Mouse (Mus musculus) right cerebral cortex, adult 18-20 months (tissue): ENCODE data around the gene Slc17a3.

Experiments used
- DNase-seq: peaks from one replicate; pipeline ENCODE4 v3.0.0; 2022; ENCODE audit warnings: mixed read lengths

The Slc17a3 gene

DNA sequence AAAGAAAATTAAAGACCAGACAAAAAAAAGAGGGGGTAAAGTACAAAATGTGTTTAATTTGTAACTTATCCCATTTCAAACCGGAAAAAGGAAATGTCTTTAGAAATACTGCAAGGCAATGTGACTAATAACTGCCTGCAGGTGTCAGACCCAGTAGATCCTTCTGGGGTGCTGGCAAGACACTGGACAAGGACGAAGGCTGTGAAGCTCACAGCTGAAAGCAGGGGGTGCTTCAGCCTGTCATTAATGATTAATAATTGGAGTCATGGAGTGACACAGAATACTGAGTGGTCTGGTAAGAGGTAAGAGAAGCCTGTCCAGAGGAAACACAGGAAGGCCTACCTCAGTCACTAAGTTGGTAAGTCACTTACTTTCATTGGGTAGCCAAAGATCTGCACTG, at the start of gene Slc17a3:
Gene Slc17a3 (plus strand): TSS at position 127 of the 400 bp plus-strand sequence.
- DNase-seq: no peak

DNA sequence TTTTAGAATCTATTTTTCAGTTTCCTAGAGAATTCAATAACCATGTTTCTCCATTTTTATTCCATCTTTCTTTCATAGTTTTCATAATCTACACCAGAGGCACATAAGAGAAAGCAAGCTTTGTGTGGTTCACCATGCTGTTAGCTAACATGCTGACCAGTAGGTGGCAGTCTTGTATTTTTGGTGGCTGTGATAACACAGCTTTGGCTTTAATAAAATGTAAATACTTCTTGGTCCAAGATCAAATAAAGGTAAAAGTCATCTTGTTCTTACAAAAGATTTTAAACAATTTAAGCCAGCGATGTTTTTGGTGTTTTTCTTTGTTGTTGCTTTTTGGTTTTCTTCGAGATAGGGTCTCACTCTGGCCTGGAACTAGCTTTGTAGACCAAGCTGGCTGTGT, 46.7 kb upstream of the Slc17a3 start:
- DNase-seq: peak; percentile 41

DNA sequence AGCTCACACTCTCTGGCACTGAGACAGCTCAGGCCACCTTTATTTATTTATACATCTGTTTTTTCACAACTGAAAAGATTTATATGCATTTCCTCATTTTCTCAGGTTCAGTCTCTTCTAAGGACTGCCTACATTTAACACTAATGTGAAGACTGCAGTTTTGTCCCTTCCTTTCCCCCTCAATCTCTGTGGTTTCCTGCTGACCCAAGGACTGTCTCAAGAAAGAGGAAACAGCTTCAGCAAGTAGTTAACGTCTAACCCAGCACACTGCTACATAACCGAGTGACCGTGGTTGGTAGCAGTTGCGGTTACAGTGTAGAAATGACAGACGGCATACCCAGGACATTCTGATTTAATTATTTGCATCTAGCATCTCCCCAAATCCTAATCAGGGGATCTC, 39.8 kb upstream of the Slc17a3 start:
- DNase-seq: no peak

DNA sequence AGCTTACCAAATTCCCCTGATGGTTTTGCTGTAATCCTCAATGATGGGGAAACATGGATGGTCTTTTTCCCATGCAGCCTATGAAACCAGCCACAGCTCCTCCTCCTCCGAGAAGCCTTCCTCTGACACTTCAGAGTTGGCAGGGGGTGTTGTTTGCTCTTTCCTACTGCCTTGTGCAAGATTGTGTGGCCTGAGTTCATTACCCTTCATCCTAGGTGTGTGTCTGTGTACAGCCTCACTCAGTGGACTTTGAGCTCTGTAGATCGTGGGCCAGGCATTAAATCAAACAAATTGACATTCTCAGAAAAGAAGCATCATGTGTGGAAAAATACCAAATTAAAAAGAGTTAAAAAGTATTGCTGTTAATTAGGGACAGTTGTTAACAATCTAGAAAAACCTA, 34.7 kb upstream of the Slc17a3 start:
- DNase-seq: no peak

DNA sequence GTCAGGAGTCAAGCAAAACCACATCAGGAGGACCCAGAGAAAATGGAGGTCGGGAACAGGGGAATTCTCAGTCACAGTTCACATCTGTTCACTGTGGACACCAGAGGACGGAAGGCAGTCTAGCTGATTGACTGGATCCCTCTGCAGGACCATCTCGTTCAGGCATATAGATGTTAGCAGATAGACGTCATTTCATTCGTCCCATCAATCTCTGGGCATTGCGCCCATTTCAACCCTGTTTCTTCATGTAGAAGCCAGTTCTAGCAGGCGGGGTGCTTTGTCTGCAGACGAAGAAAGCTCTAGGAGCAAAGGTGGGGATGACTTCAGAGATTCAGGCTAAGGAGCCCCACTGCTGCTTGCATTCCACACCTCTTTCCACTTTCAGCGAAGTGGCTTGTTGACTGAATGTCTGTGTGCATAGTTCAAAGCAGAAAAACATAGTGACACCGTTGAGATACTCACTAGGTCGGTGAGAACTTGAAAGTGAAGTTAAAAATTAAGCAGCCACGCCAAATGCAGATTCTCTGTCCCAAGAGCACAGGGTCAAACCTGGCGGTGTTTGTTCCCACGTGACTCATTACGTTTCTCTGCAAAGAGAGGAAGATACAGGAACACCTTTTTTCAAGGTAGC, 32.7 kb upstream of the Slc17a3 start, which contains the start of gene Slc17a2:
Gene Slc17a2 (plus strand): TSS at position 572 of the 631 bp plus-strand sequence.
- DNase-seq: no peak

DNA sequence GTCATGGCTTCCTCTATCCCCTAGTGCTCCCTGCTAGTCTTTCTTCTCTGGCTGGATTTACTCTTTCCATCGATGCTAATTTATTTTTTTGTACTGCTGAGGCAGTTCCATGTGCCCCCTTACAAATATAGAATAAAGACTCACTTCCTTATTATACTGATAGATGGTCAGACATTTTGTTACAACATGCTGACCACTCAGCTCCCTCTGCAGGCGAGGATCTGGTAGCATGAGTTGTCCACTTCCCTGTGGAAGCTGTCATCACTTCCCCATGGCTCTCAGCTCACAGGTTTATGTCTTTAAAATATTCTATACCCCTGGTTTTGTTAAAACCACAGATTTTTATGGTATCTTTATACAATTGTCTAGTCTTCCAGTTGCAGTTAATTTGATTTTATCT, 23.1 kb upstream of the Slc17a3 start:
- DNase-seq: no peak

DNA sequence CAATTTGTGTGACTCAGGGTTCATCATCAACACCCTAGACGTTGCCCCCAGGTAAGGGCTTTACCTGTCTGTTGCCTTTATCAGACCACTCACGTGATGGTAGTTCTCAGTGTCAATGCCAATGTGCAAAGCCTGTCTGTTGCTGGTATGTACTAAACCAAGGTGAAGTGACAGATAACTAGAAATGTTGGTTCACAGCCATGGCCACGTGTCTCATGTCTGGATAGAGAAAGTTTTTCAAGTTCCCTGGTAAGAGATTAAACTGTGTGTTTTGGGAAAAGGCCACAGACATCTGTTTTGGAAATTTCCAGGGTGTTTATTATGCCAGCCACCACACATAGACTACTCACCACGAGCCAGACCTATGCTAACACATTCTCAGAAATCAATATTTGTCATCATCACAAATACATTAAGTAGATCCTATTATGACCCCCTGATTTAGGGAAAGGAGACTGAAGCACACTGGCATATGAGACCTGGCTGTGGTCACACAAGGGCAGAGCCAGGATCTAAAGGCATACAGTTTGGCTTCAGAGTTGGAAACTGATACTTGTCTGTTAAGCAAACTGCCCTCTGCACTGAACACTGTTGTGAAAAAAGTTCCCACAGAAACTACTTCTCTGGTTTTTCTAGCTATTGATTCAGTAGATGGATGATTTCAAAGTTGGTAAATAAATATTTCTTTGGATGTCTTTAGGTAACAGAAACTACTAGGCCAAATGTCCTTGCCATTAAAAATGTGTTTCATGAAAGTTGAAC, 18.9 kb upstream of the Slc17a3 start:
- DNase-seq: no peak

DNA sequence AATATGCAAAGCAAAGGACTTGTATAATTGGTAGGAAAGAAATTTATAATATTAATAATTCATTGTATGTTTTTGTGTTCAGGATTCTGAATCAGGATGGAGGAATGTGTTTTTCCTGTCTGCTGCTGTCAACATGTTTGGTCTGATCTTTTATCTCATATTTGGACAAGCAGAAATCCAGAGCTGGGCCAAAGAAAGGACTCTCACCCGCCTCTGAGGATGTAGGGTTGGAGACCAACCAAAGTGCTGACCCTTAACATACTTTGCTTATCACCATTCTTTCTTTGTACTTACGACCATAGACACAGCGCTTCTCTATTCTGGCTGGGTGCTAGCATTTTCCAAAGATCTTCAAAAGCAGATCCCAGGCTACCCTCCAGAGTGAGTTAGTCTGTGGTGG, 17.0 kb upstream of the Slc17a3 start:
- no peak for DNase-seq

DNA sequence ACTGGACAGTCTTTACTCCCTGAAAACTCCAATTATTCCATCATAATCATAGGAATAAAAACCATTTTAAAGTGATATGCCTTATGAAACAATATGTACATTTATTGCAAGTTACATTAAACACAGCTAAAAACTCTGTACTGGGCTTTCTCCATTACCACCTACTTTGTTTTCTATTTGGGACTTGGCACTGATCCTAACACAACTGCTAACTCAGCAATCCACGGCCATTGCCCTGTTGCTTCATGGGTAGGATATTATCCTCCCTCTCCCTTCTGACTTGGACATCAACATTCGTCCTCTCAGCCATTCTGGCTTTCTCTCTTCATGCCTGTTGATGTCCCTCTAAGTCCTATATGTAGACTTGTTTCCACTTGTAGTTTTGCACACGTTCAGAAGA, 12.6 kb upstream of the Slc17a3 start:
- DNase-seq: no peak

DNA sequence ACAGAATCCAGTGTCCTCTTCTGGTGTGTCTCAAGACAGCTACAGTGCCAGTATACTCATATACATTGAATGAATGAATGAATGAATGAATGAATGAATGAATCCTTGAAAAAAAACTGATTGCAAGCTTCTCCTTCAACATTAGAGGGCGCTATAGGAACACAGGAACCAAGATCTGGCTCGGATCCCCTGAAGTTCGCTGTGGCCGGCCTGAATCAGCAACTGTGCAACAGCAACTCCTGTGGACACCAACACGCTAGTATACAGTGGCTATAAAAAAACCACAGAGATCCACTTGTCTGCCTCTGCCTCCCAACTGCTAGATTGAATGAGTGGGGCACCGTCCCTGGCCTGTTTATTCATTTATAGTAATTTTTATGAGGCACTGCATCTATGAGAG, 6.2 kb upstream of the Slc17a3 start:
- DNase-seq: peak; percentile 34

DNA sequence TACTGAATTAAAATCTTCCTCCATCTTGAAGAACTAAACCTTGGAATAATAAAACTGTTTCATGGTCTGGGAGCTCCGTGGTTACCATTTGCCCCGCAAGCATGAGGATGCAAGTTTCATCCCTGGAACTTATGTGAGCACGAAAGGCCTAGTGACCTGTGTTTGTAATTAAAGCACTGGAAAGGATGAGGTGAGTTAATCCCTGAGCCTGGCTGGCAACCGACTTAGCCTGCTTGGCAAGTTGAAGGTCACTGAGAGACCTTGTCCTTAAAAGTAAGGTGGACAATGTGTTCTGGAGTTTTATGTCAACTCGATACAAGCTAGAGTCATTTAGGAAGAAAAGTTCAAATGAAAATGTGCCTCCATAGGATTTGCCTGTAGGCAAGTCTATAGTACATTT, 4.4 kb upstream of the Slc17a3 start:
- DNase-seq: no peak

DNA sequence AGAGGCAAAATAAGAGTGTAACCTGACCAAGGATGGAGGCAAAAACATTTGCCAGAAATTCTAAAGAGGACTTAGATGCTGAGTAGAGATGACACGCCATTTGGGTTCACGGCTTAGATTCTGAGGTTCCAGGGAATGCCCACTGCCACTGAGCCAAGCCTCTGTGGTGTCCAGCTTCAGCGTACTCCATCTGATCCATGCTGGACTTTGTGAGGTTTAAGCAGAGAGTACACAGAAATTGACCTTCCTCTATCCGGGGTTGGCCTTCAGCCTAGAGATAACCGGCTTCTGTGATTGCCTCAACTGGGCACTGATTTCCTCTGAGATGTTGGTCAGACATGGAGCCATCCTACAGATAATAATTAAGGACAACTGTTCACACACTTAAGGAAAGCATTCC, 2.6 kb upstream of the Slc17a3 start:
- no peak for DNase-seq

DNA sequence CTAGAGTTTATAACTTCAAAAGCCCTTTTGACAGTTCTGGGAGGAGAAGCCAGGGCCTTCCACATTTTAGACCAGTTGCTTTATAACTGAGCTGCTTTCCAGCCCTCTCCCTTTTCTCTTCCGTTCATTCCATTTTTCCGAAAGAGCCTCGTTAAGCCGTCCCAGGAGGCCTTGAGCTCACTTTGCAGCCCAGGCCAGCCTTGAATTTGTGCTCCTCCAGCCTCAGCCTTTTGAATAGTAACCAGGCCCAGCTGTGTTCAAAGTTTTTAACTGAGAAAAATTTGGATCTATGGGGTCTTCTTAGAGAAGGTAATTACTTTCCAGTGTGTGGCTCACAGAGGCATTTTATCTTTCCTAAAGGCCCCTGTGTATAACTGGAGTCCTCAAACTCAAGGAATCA, 6.6 kb downstream of the Slc17a3 start:
- no peak for DNase-seq

DNA sequence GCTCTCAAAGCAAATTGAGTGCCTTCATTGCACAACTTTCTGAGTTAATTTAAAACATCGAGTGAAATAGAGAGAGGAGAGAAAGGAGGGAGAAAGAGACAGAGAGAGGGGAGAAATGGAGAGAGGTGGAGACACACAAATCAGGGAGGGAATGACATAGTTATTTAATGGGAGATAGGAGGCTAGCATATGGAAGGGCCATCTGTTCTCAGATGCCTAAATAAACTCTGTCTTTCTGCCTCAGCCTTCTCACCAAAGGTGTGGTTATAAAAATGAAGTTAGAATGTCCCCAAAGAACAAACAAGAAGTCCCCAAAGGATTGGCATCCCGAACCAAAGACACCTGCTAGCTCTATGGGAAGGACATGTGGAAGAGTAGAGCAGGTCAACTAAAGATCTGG, 10.1 kb downstream of the Slc17a3 start:
- DNase-seq: peak; percentile 39

DNA sequence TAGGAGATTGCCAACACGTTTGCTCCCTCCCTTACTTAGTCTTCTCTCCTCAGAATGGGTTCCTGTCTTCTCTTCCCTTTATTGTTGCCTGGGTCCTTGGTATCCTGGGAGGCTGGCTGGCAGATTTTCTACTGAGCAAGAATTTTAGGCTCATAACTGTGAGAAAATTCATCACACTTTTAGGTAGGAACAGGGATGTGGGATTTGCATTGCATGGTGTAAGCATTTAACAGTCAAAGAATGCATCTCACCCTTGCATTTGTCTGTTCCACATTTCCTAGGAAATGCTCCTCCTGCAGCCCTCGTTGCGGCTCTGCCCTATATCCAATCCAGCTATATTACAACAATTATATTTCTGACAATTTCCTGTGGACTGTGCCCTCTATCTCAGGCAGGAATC, 17.2 kb downstream of the Slc17a3 start:
- peak; percentile 8 for DNase-seq

DNA sequence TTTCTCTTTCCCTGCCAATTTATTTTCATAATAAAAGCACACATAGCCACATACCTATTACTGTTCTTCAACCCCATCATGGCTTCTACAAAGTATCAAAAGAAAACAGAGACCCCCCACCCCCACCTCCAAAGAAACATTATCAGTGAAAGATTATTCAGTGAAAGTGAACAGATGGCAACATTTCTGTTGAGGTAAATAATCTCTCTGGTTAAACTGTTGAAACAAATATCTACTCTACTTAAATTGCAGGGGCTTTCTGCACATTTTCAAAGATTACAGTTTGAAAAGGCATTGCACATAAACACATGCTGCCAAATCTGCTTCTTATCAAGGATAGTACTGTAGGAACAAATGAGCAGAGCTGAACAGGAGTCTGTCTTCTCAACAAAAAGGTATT, 22.6 kb downstream of the Slc17a3 start:
- no peak for DNase-seq

DNA sequence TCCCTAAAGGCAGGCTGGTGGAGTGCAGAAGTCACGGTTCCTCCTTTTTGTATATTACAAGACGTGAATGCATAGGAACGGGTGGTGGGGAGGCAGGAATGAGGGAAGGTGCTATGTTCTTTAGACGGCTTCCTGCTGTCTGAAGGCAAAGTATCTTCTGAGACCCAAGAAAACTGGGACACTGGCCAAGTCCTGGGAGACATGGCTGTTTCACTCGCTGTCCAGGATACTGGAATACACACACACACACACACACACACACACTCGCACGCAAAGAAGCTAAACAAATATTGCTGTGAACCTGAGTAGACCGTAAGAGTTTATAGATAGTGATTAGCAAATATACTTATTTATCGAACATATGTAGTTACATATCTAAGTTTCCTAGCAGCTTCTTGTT, 25.5 kb downstream of the Slc17a3 start:
- no peak for DNase-seq

DNA sequence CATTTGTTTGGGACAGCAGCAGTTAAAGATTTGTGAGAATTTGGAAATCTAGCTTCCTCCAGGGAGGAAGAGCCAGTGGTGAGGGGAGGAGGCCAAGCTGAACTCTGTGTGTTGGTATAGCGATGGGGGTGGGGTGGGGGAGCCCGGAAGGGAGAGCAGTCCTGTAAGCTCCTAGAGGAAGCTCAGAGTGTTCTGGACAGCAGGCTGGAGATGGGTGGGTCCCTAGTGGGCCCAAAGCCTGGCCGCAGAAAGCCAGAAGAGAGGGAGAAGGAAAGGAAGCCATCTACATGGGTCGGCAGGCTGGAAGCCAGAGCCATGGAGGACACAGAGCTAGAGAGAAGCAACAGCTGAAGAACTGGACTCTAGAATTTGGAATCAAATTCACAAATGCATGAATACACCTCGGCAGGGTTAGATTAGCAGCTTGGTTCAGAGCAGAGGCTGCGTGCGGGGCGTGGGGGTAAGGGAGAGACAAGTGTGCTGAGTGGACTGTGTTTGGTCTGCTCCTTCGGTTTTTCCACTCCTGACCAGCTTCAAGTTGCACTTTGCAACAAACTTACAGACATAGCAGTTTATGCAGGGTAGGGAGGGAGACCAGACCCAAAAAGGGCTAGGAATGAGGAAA, 27.0 kb downstream of the Slc17a3 start:
- no peak for DNase-seq

DNA sequence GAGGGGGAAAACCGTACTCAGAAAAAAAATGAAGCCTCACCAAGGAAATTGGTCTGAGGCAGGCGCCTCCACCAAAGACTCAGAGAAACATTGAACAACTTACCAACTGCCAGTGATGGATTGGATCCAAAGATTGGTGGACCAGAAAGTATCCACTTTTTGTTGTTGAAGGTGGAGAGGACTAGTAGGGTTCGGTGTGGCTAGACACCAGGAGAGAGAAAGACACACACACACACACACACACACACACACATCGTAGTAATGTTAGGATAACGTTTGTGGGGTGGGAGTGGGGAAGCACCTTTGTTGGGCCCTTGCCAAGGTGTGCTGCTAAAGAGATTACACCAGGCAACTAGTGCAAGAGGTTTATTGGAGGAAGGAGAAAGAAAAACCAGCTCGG, 27.8 kb downstream of the Slc17a3 start:
- DNase-seq: no peak

DNA sequence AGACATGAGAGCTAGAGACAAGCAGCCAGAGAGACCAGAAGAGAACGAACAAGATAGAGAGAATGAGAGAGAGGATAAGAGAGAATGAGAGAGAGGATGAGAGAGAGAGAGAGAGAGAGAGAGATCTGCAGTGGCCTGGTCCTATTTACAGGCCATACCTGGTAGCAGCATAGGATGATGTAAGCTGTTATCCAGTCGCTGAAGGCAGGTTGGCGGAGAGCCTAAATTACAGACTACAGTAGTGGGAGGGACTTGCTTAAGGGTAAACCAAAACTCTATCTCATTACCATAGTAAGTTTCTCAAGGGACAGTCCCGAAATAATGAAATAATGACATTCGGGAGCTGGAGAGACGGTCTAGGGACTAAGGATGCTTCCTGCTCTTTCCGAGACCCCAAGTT, 28.2 kb downstream of the Slc17a3 start, which contains the start of gene Slc17a1:
Gene Slc17a1 (plus strand): TSS at position 346 of the 400 bp plus-strand sequence.
- DNase-seq: no peak

DNA sequence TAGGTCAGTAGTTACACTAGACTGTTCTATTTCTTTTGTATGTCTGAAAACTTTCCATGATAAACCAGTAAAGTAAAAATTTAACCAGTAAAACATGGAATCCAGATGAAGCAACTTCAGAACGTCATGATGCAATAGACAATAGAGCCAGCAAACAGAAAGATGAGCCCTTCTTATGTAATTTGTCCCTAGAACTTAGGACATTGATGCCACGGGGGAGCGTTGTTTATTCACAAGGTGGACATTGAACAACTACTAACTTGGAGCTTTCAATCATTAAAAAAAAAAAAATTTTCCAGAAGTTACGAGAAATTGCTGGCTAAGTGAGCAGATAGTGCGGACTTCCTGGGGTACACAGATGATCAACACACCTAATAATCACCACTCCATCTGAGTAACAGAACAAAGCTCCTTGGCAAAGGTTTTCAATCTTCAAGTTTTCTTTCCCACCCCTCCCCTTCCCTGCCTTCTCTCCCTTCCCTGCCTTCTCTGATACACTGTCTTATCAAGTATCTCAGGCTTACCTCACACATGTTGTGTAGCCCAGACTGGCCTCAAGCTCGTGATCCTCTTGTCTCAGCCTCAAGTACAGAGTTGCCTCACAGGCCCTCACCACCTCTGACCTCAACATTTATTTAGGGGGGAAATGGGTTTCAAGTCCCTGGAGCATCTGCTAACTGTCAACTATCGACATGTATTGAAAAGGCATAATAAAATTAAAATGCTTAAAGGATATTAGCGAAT, 29.7 kb downstream of the Slc17a3 start:
- no peak for DNase-seq

DNA sequence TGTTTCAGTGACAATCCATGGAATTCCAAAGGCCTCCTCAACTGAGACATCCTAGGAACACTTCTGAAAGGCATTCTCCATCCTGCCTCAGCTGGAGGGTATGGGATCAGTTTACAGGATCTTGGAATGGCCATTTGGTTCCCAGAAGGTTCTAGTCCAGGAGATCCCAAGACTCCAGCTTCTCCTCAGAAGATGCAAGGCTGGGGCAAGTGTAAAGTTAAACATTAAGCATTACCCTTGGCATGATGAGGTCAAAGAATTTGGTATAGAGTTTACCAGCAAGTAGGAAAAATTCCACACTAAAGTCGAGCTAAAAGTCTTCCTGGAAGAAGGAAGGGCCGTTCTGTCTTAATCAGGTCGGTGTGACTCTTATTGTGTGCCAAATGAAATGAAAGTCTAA, 30.8 kb downstream of the Slc17a3 start:
- DNase-seq: no peak

DNA sequence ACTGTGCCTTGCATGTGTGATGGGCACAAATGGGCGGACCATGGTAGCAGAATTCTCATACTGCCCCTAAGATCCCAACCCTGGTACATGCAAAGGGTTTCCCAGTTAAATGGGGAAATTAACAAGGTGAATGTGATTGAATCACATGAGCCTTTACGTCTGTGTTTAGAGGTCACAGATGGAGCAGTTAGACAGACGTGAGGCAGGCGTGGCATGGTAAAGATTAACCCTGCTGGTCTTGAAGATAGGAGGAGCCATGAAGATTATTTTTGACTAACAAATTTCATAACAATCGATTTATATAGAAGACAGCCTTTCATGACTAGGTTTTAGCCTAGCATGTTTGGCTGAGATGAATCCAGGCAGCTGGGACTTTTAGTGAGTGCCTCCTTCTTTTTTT, 33.9 kb downstream of the Slc17a3 start:
- no peak for DNase-seq
